Mouse (Mus musculus) testis, adult 2 months (tissue): ENCODE measurements around the gene Ripk3. TPM values are rescaled to one million over a fixed set of nuclear protein-coding genes. Genes with fewer than 3 reads are reported as not detected.

Experiments used
- H3K27ac ChIP-seq: fragments of 200-500 bp; 2 replicates; pipeline ENCODE4 v1.5.1; 2012; ENCODE audit warnings: low read depth, low read length; ENCODE audit not compliant: control insufficient read depth, insufficient read depth
- H3K27me3 ChIP-seq: fragments of 200-500 bp; 2 replicates; pipeline ENCODE4 v1.6.1; 2012; ENCODE audit warnings: mild to moderate bottlenecking, low read length, moderate library complexity; ENCODE audit not compliant: control insufficient read depth, insufficient read depth
- H3K36me3 ChIP-seq: fragments of 200-500 bp; 2 replicates; pipeline ENCODE4 v1.6.1; 2012; ENCODE audit warnings: mild to moderate bottlenecking, low read length; ENCODE audit not compliant: control insufficient read depth, insufficient read depth
- H3K4me1 ChIP-seq: fragments of 200-500 bp; 2 replicates; pipeline ENCODE4 v1.6.1; 2012; ENCODE audit warnings: low read length; ENCODE audit not compliant: control insufficient read depth, insufficient read depth
- H3K4me3 ChIP-seq: fragments of 200-500 bp; 2 replicates; pipeline ENCODE4 v1.5.1; 2012; ENCODE audit warnings: low read depth, mild to moderate bottlenecking, low read length, moderate library complexity, mixed read lengths; ENCODE audit not compliant: control insufficient read depth
- CTCF ChIP-seq: fragments of 200-500 bp; IDR thresholded peaks from 2 replicates; pipeline ENCODE4 v1.5.1; 2012; ENCODE audit warnings: low read depth, mild to moderate bottlenecking, inconsistent platforms, low read length, moderate library complexity; ENCODE audit not compliant: control insufficient read depth, insufficient read depth, insufficient replicate concordance
- POLR2A ChIP-seq: fragments of 200-500 bp; IDR thresholded peaks from 2 replicates; pipeline ENCODE4 v1.6.1; 2012; ENCODE audit warnings: low read depth, mild to moderate bottlenecking, inconsistent platforms, low read length, moderate library complexity; ENCODE audit not compliant: control insufficient read depth
- polyA plus RNA-seq: library from polyadenylated mRNA; depleted of rRNA; stranded (reverse); fragments of >200 nt; gene quantifications from 2 replicates; pipeline ENCODE4 v1.2.3, GENCODE M21; 2012

Gene Ripk3
- polyA plus RNA-seq, 1 experiment: 4.8 TPM

GRCm38 (mm10) chr14:55793461-55793860 lies 4.8 kb upstream of the Ripk3 start:
- Histone ChIP-seq H3K27me3 (no peaks in the 10 kb centered on the region), H3K36me3 (no peaks in the 10 kb centered on the region), H3K4me3 (no peak overlapping the region), H3K4me1 (peaks cover 4% of the 10 kb centered on the region), H3K27ac (no peak overlapping the region)
- TF ChIP-seq POLR2A (no peak), CTCF (no peak)

GRCm38 (mm10) chr14:55787731-55788130 lies 934 bp downstream of the Ripk3 start:
- TF ChIP-seq CTCF (no peak), POLR2A (no peak)

GRCm38 (mm10) chr14:55785195-55785594 lies 3.5 kb downstream of the Ripk3 start:
- no peaks in the 10 kb centered on the region for H3K36me3 ChIP-seq
- H3K4me3 ChIP-seq: no peak overlapping the region
- H3K4me1 ChIP-seq: peaks cover 20% of the 10 kb centered on the region
- TF ChIP-seq POLR2A (no peak), CTCF (no peak)
- no peaks in the 10 kb centered on the region for H3K27me3 ChIP-seq
- no peak overlapping the region for H3K27ac ChIP-seq

More at GRCm38 (mm10) chr14:55787731-55788130, 934 bp downstream of the Ripk3 start:
- Histone ChIP-seq H3K4me3 (peak overlapping the region; percentile 75), H3K4me1 (peaks cover 20% of the 10 kb centered on the region), H3K27me3 (no peaks in the 10 kb centered on the region), H3K36me3 (no peaks in the 10 kb centered on the region), H3K27ac (no peak overlapping the region)

GRCm38 (mm10) chr14:55783958-55784235 lies 4.8 kb downstream of the Ripk3 start, which contains the start of gene Adcy4:
TSS of gene Adcy4 (minus strand) at chr14:55784095.
- Histone ChIP-seq H3K4me1 (peaks cover 20% of the 10 kb centered on the region), H3K36me3 (no peaks in the 10 kb centered on the region), H3K27ac (no peak within 1 kb of the TSS), H3K27me3 (no peaks in the 10 kb centered on the region), H3K4me3 (peak within 1 kb of the TSS; percentile 47)
- TF ChIP-seq CTCF (no peak), POLR2A (no peak)

- Histone ChIP-seq H3K36me3 (no peaks in the 10 kb centered on the region), H3K4me3 (peak overlapping the region; percentile 47), H3K4me1 (peaks cover 14% of the 10 kb centered on the region), H3K27ac (no peak overlapping the region), H3K27me3 (no peaks in the 10 kb centered on the region)
- TF ChIP-seq POLR2A (no peak), CTCF (no peak)
Observed at GRCm38 (mm10) chr14:55783171-55783957, 5.3 kb downstream of the Ripk3 start.

- no peak overlapping the region for H3K27ac ChIP-seq
- H3K4me1 ChIP-seq: peaks cover 6% of the 10 kb centered on the region
- no peak overlapping the region for H3K4me3 ChIP-seq
- no peaks in the 10 kb centered on the region for H3K36me3 ChIP-seq
- H3K27me3 ChIP-seq: no peaks in the 10 kb centered on the region
- TF ChIP-seq CTCF (no peak), POLR2A (no peak)
Observed at GRCm38 (mm10) chr14:55782361-55782960, 6.2 kb downstream of the Ripk3 start.

GRCm38 (mm10) chr14:55781310-55781709 lies 7.4 kb downstream of the Ripk3 start:
- H3K4me1 ChIP-seq: peaks cover 6% of the 10 kb centered on the region
- TF ChIP-seq POLR2A: no peak
- peak; percentile 89 for TF ChIP-seq CTCF
- H3K27me3 ChIP-seq: no peaks in the 10 kb centered on the region
- no peaks in the 10 kb centered on the region for H3K36me3 ChIP-seq
- no peak overlapping the region for H3K27ac ChIP-seq
- H3K4me3 ChIP-seq: no peak overlapping the region
